Mouse (Mus musculus) kidney, postnatal 14 days (tissue): ENCODE data around the gene Stk24.

Experiments used
- DNase-seq: peaks from one replicate; pipeline ENCODE4 v3.0.0; 2022; ENCODE audit warnings: mixed read lengths

The Stk24 gene

GRCm38 (mm10) chr14:121259332-121259731, 120.5 kb downstream of the Stk24 start:
- DNase-seq = no peak

- DNase-seq = no peak
These were observed 122.9 kb downstream of the Stk24 start for GRCm38 (mm10) chr14:121256896-121257295.

GRCm38 (mm10) chr14:121255469-121255868, 124.3 kb downstream of the Stk24 start:
- no peak for DNase-seq

- DNase-seq = no peak
These were observed 124.9 kb downstream of the Stk24 start for GRCm38 (mm10) chr14:121254869-121255268.

GRCm38 (mm10) chr14:121252542-121252941, 127.3 kb downstream of the Stk24 start:
- DNase-seq = no peak

GRCm38 (mm10) chr14:121251708-121252107, 128.1 kb downstream of the Stk24 start:
- no peak for DNase-seq

GRCm38 (mm10) chr14:121251099-121251498, 128.7 kb downstream of the Stk24 start:
- DNase-seq = no peak

GRCm38 (mm10) chr14:121248346-121248745, 131.5 kb downstream of the Stk24 start:
- no peak for DNase-seq

GRCm38 (mm10) chr14:121247287-121247686, 132.5 kb downstream of the Stk24 start:
- DNase-seq = no peak

- DNase-seq = no peak
These were observed 133.6 kb downstream of the Stk24 start for GRCm38 (mm10) chr14:121246048-121246731.

GRCm38 (mm10) chr14:121244104-121244503, 135.7 kb downstream of the Stk24 start:
- DNase-seq = no peak

GRCm38 (mm10) chr14:121239386-121239785, 140.4 kb downstream of the Stk24 start:
- DNase-seq = no peak

- no peak for DNase-seq
These were observed 141.1 kb downstream of the Stk24 start for GRCm38 (mm10) chr14:121238727-121239126.

- no peak for DNase-seq
These were observed 143.1 kb downstream of the Stk24 start for GRCm38 (mm10) chr14:121236736-121237135.
